Mouse (Mus musculus) cerebellum, adult 2 months (tissue): ENCODE measurements around the gene 0610010K14Rik.
A peak's percentile ranks its signal among the peaks of the same experiment; 100 is the strongest.

Source experiments
- CTCF ChIP-seq: fragments of 200-500 bp; IDR thresholded peaks from 2 replicates; pipeline ENCODE4 v1.5.1; 2011; ENCODE audit warnings: low read depth, mild to moderate bottlenecking, control low read depth, low read length, moderate library complexity, borderline replicate concordance; ENCODE audit not compliant: insufficient read depth
- POLR2A ChIP-seq: fragments of 200-500 bp; IDR thresholded peaks from 2 replicates; pipeline ENCODE4 v1.6.1; 2011; ENCODE audit warnings: low read length, control low read depth, borderline replicate concordance; ENCODE audit not compliant: insufficient read depth

DNA sequence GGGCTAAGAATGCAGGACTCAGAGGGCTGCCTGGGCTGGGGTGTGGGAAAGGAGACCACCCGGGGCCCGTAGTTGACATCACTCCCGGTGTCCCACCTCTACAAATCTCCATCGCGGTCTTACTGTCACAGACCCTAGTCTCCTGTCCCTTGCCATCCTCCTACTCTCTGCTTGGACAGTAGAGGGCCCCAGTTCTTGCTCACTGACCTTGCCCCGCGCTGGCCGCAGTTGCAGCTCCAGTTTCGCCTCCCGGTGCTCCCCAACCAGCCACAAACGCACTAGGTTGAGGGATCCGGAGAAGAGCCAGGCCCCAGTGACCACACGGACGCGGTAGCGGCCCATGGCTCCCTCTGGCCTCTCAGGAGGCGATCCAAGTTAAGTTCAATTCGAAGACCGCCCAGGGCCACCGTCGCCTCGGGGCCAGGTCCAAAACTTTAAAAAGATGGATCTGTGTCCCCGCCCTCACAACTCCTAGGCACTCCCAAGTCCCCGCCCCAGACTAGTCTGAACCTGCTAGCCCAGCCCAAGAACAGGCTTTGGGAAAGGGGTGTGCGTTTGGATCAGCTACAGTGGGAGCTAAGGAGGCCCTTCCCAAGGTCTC lies 17.3 kb upstream of the 0610010K14Rik start, which contains the start of gene Alox12:
- TF ChIP-seq CTCF (peak; percentile 54; the same call in 1 of the 2 replicates), POLR2A (no peak)
